Mouse (Mus musculus) liver, embryonic 13.5 days (tissue): ENCODE data around the gene Rae1. TPM values are rescaled to one million over a fixed set of nuclear protein-coding genes. Genes with fewer than 3 reads are reported as not detected.

Experiments used
- ATAC-seq: fragments of 200-750 bp; cut with Nextera tagmentation; 2 replicates; pipeline ENCODE4 v1.8.0; 2017; ENCODE audit warnings: low read depth, mild to moderate bottlenecking, moderate number of reproducible peaks, moderate library complexity
- DNase-seq: peaks from one replicate; pipeline ENCODE4 v3.0.0; 2022
- H3K27ac ChIP-seq: fragments of 300-500 bp; sonication (generic); 2 replicates; pipeline ENCODE4 v1.5.1; 2015; ENCODE audit warnings: moderate library complexity, mild to moderate bottlenecking, inconsistent platforms
- H3K27me3 ChIP-seq: fragments of 300-500 bp; sonication (generic); 2 replicates; pipeline ENCODE4 v1.6.1; 2015; ENCODE audit warnings: mild to moderate bottlenecking, inconsistent platforms
- H3K36me3 ChIP-seq: fragments of 300-500 bp; sonication (generic); 2 replicates; pipeline ENCODE4 v1.6.1; 2015; ENCODE audit warnings: mild to moderate bottlenecking, inconsistent platforms
- H3K4me1 ChIP-seq: fragments of 300-500 bp; sonication (generic); replicated peaks from 2 replicates; pipeline ENCODE4 v1.6.1; 2015; ENCODE audit warnings: inconsistent platforms
- H3K4me2 ChIP-seq: fragments of 300-500 bp; sonication (generic); 2 replicates; pipeline ENCODE4 v1.6.1; 2015; ENCODE audit warnings: inconsistent platforms, mild to moderate bottlenecking, moderate library complexity
- H3K4me3 ChIP-seq: fragments of 300-500 bp; sonication (generic); replicated peaks from 2 replicates; pipeline ENCODE4 v1.5.1; 2015; ENCODE audit warnings: mild to moderate bottlenecking, inconsistent platforms
- H3K9ac ChIP-seq: fragments of 300-500 bp; sonication (generic); 2 replicates; pipeline ENCODE4 v1.6.1; 2015; ENCODE audit warnings: mild to moderate bottlenecking, inconsistent platforms
- H3K9me3 ChIP-seq: fragments of 300-500 bp; sonication (generic); replicated peaks from 2 replicates; pipeline ENCODE4 v1.6.1; 2016; ENCODE audit warnings: inconsistent platforms
- WGBS: fragments of 180-500 bp; shearing (Covaris S2); methylation state at CpG from one replicate; pipeline ENCODE4 v1.1.7; 2015; ENCODE audit not compliant: insufficient replicate concordance; 5-methylcytosine and 5-hydroxymethylcytosine counted together
- polyA plus RNA-seq: library from polyadenylated mRNA; unstranded; fragments of >200 nt; fragmentation: Nextera tagmentation; extraction: Ambion mirVana; gene quantifications from 2 replicates; pipeline ENCODE4 v1.2.1, GENCODE M21; 2015

Gene Rae1
- polyA plus RNA-seq, 1 experiment from 2014 or later = 96.8 TPM

DNA sequence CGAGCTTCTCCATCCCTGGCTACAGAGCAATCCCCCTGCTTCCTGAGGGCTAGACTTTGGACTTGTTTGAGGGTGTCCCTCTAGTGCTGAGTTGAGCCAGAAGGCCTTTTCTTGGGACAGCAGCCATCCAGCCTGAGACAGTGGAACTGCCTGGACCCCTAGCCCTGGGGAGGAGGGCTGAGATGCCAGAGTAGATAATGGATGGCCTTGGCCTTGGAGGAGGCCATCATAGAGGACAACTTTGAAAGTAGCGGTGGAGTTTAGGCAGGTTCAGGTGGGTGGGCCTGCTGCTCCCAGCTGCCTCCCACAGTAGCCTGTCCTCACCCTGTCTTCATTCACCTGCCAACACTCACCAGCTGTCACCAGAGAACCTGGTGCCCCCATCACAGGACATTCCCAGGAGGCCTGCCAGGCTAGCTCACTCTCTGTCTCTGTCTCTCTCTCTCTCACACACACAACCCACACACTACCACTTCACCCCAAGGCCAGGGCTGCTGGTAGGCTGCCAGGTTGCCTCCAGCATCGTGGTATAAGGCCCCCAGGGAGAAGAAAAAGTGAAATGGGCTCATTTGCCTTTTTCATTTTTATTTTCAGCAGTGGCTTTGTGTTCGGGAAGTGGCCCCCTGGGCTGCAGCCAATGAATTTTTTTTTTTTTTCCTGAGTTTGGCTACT is 28.0 kb downstream of the Rae1 start:
- peaks cover 100% of the 10 kb centered on the region for H3K4me1 ChIP-seq
- peak overlapping the region; percentile 98 for H3K9ac ChIP-seq
- H3K9me3 ChIP-seq = no peaks in the 10 kb centered on the region
- peak overlapping the region; percentile 97 for H3K4me3 ChIP-seq
- peak overlapping the region; percentile 79 for H3K4me2 ChIP-seq
- WGBS = 77% methylated on average over 4 of the region's 4 CpGs
- H3K27me3 ChIP-seq = no peaks in the 10 kb centered on the region
- peak overlapping the region; percentile 100 for H3K27ac ChIP-seq
- H3K36me3 ChIP-seq = peaks cover 100% of the 10 kb centered on the region
- no peak for DNase-seq
- ATAC-seq = no peak

DNA sequence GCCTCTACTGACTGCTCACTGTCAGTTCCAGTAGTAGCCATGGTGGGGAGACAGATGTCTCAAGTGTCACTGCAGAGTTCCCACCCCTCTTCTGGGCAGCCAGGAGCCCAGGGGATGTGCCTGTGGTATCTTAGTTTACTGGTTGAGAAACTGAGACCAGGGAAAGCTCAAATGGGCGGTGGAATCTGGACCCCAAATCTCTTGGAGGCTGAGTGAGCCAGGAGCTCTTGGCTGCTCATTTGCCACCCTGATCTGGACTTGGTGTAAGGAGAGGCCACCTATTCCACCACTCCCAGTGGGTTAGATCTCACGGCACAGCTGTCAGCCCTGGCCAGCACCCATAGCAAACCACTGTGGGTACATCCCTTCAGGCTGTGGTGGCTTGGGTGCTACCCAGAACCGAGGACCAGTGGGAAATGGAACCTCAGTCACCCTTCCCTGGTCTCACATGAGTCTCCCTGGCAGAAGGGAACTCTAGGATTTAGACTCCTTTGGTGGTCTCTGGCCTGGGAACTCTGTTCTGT is 28.7 kb downstream of the Rae1 start:
- H3K4me1 ChIP-seq = peaks cover 100% of the 10 kb centered on the region
- DNase-seq = no peak
- H3K27ac ChIP-seq = peak overlapping the region; percentile 100
- no peaks in the 10 kb centered on the region for H3K27me3 ChIP-seq
- no peak for ATAC-seq
- WGBS = 87% methylated on average over 3 of the region's 3 CpGs
- peak overlapping the region; percentile 98 for H3K9ac ChIP-seq
- peak overlapping the region; percentile 79 for H3K4me2 ChIP-seq
- H3K9me3 ChIP-seq = no peaks in the 10 kb centered on the region
- H3K4me3 ChIP-seq = peak overlapping the region; percentile 97
- peaks cover 100% of the 10 kb centered on the region for H3K36me3 ChIP-seq

DNA sequence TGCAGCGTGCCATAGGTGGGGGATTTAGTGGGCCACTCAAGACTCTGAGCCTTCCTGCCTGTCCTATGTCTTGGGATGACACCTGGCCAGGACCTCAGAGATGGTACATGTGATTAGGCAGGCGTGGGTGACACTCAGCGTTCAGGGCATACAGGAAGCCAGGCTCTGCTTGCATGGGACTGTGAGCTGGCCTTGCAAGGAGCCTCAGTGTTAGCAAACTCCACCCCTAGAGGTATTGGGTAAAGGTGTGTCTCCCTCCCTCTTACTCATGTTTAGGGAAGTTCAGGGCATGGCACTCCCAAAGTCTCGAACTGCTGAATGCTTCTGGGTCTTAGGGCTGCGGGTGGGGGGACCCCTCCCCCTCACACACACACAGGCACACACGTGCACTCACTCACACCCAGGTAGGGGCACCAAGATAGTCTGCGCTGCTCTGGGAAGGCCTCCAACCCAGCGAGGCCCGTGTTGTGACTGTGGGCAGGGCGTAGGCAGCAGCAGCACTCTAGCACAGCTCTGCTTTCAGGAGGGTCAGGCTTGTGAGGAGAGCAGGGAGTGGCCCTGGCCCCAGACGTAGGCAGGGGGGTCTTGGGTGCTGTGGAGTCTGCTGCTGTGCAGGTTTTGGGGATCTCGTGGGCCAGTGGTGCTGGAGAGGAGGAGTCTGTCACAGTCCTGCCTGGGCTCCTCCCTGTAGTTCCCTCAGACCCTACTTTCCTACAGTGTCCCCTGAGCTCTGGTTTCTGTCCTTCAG is 30.8 kb downstream of the Rae1 start:
- Histone ChIP-seq H3K9ac (peak overlapping the region; percentile 98), H3K4me3 (peak overlapping the region; percentile 97), H3K27me3 (no peaks in the 10 kb centered on the region), H3K9me3 (no peaks in the 10 kb centered on the region), H3K27ac (peak overlapping the region; percentile 100), H3K4me2 (peak overlapping the region; percentile 79), H3K4me1 (peaks cover 100% of the 10 kb centered on the region), H3K36me3 (peaks cover 100% of the 10 kb centered on the region)
- WGBS = 59% methylated on average over 12 of the region's 12 CpGs
- DNase-seq (no peak), ATAC-seq (no peak)

DNA sequence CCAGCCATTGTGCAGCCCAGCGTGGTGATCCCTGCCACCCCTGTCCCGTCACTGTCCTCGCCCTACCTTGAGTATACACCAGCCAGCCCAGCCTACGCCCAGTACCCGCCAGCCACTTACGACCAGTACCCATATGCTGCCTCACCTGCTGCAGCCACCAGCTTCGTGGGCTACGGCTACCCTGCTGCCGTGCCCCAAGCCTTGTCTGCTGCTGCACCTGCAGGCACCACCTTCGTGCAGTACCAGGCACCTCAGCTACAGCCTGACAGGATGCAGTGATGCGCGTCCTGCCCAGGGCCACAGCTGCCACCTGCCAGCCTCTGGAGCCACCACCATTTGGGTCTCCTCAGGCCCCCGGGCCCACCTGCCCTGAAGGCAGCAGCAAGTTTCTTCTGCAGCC is 33.6 kb downstream of the Rae1 start:
- Histone ChIP-seq H3K27ac (peak overlapping the region; percentile 100), H3K4me1 (peaks cover 100% of the 10 kb centered on the region), H3K36me3 (peaks cover 86% of the 10 kb centered on the region), H3K9ac (peak overlapping the region; percentile 98), H3K4me2 (peak overlapping the region; percentile 79), H3K27me3 (no peaks in the 10 kb centered on the region), H3K4me3 (peak overlapping the region; percentile 97), H3K9me3 (no peaks in the 10 kb centered on the region)
- no peak for DNase-seq
- no peak for ATAC-seq
- WGBS = 85% methylated on average over 13 of the region's 13 CpGs

DNA sequence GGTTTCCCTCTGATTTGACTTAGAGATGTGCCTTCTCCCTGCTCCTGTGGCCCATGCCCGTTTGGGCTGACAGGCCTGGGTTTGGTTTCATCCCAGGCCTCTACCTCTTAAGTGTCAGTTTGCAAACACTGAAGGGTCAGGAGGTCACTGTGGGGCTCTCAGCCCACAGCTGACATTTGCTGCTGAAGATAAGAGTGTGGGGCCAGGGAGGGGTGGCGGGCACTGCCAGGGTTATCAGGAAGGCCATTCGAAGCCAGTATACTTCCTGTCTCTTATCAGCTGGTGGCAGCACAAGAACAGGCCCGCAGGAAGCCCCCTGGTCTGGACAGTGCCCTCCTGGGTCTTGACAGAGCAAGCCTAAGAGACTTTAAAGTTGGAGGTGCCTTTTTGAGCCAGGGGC is 35.1 kb downstream of the Rae1 start:
- WGBS = 3% methylated on average over 4 of the region's 4 CpGs
- ATAC-seq (peak; percentile 56), DNase-seq (peak; percentile 91)
- peak overlapping the region; percentile 97 for H3K4me3 ChIP-seq
- no peaks in the 10 kb centered on the region for H3K9me3 ChIP-seq
- H3K27me3 ChIP-seq = no peaks in the 10 kb centered on the region
- H3K4me1 ChIP-seq = peaks cover 100% of the 10 kb centered on the region
- peak overlapping the region; percentile 79 for H3K4me2 ChIP-seq
- H3K27ac ChIP-seq = peak overlapping the region; percentile 100
- peak overlapping the region; percentile 98 for H3K9ac ChIP-seq
- peaks cover 79% of the 10 kb centered on the region for H3K36me3 ChIP-seq

DNA sequence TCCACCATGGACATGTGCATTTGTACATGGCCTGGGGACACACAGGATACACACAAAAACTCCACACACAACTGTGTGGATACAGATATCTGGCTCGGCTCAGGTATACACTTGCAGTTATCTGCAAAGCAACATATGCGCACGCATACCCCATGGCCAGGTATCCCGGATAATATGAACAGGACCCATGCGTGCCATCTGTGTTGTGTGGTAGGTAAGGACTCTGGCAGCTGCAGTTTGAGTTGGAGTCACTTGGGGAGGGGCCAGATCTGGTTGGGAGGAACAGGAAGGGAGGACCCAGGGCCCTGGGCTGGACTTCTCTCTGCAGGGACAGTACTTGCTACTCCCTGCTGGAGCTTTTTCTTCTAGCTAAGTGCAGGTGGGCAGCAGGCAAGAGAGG is 35.7 kb downstream of the Rae1 start:
- peak overlapping the region; percentile 98 for H3K9ac ChIP-seq
- peak; percentile 61 for DNase-seq
- H3K4me3 ChIP-seq = peak overlapping the region; percentile 32
- no peaks in the 10 kb centered on the region for H3K27me3 ChIP-seq
- no peaks in the 10 kb centered on the region for H3K9me3 ChIP-seq
- peaks cover 100% of the 10 kb centered on the region for H3K4me1 ChIP-seq
- 36% methylated on average over 5 of the region's 5 CpGs for WGBS
- H3K27ac ChIP-seq = peak overlapping the region; percentile 100
- H3K4me2 ChIP-seq = peak overlapping the region; percentile 79
- no peak for ATAC-seq
- peaks cover 75% of the 10 kb centered on the region for H3K36me3 ChIP-seq

DNA sequence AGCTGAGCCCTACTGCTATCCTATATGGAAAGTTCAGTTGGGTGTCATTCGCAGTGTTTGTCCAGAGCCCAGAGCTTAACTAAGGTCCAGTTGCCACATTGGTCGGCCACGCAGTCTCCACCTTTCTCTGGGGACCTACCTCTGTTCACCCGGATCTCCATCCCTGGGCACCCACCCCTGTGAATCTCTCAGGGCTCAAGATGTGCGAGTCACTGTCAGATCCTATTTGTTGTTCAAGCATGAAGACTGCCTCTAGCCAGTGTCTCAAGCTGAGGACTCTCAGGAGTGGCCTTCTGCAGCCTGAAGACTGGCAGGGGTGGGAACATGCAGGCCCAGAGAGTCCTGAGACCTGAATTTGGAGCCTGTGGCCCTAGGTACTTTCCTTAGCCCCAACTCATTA is 36.1 kb downstream of the Rae1 start:
- WGBS = 60% methylated on average over 5 of the region's 5 CpGs
- ATAC-seq (no peak), DNase-seq (no peak)
- H3K9me3 ChIP-seq = no peaks in the 10 kb centered on the region
- H3K4me3 ChIP-seq = peak overlapping the region; percentile 32
- peak overlapping the region; percentile 98 for H3K9ac ChIP-seq
- peak overlapping the region; percentile 100 for H3K27ac ChIP-seq
- peaks cover 71% of the 10 kb centered on the region for H3K36me3 ChIP-seq
- no peaks in the 10 kb centered on the region for H3K27me3 ChIP-seq
- H3K4me1 ChIP-seq = peaks cover 100% of the 10 kb centered on the region
- peak overlapping the region; percentile 79 for H3K4me2 ChIP-seq

DNA sequence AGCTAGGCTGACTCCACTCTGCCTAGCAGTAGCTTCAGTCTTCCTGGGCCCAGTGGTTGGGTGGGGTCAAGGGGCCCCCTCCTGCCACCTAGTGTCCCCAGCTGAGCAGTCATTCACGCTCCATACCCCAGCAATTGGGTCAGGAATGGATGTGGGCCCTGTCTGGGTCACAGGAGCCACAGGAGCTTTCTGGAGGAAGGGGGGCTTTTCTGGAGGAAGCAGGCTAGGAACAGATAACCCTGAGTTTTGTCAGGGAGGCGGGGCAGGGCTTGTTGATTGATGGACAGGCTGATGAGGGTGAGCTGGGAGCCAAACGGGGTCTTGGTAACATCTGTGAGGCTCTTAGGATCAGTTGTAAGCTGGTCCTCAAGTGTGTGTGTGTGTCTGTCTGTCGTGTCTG is 36.7 kb downstream of the Rae1 start:
- 0 out of 2 replicates have a peak, but pooled peaks have one; percentile 1 for ATAC-seq

DNA sequence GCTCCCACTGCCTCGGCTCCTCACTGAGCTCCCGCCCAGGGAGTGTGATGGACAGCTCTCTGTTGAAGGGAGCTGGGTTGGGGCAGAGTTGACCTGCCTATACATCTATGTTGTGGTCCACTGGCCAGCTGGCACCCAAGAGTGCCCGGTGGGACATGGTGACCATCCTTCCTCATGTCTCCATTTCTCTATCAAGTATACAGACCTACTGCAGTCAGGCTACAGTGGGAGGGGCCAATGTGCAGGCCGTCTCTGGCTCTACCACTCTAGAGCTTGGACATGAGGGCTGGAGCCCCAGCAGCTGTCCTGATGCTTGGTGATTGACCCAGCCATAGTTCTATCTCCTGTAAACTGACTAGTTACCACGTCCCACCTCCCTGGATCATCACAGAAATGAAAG is 37.4 kb downstream of the Rae1 start:
- no peaks in the 10 kb centered on the region for H3K27me3 ChIP-seq
- peaks cover 100% of the 10 kb centered on the region for H3K4me1 ChIP-seq
- H3K36me3 ChIP-seq = peaks cover 58% of the 10 kb centered on the region
- 37% methylated on average over 5 of the region's 5 CpGs for WGBS
- peak overlapping the region; percentile 100 for H3K27ac ChIP-seq
- H3K9ac ChIP-seq = peak overlapping the region; percentile 98
- no peaks in the 10 kb centered on the region for H3K9me3 ChIP-seq
- peak overlapping the region; percentile 79 for H3K4me2 ChIP-seq
- ATAC-seq (no peak), DNase-seq (peak; percentile 60)
- H3K4me3 ChIP-seq = peak overlapping the region; percentile 43

More for the DNA sequence above, 36.7 kb downstream of the Rae1 start:
- peak; percentile 66 for DNase-seq
- Histone ChIP-seq H3K27ac (peak overlapping the region; percentile 100), H3K9me3 (no peaks in the 10 kb centered on the region), H3K4me1 (peaks cover 100% of the 10 kb centered on the region), H3K9ac (peak overlapping the region; percentile 98), H3K4me2 (peak overlapping the region; percentile 79), H3K4me3 (peak overlapping the region; percentile 32), H3K27me3 (no peaks in the 10 kb centered on the region), H3K36me3 (peaks cover 66% of the 10 kb centered on the region)
- 8% methylated on average over 4 of the region's 4 CpGs for WGBS

DNA sequence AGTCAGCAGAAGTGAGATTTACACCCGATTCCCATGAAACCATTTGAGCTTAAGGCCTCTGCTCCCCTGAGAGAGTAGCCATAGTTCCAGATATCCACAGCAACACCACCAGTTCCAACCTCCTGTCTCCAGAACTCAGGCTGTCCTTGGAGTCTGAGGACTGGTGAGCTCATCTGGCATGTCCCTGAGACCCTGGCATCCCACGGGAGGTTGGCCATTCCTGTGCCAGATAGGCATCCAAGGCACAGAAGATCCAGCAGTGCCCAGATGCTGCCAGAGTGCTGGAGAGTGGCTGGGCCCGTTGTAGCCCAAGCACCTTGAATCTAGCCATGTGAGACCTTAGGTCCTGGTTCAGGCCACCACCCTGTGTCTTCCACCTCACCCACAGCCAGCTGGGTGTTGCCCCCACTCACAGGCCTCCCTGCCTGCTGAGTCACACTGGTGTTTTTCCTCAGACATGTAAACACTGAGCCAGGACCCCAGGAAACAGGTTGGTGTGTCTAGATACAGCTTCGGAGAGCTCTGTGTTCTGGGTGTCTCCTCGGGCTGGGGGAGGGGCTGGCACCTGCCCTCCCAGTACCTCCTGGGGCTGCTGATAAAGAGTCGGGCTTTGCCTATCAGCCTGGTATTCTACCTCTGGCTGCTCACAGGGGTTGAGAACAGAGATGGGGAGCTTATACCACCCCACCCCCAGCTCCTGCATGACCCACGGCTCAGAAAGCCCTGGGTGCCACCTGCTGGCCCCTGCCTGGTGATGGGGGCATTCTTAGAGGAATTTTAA is 38.1 kb downstream of the Rae1 start:
- ATAC-seq (peak; percentile 85), DNase-seq (peak; percentile 96)
- peaks cover 52% of the 10 kb centered on the region for H3K36me3 ChIP-seq
- peaks cover 100% of the 10 kb centered on the region for H3K4me1 ChIP-seq
- H3K27ac ChIP-seq = peak overlapping the region; percentile 100
- H3K27me3 ChIP-seq = no peaks in the 10 kb centered on the region
- H3K9me3 ChIP-seq = no peaks in the 10 kb centered on the region
- WGBS = 21% methylated on average over 7 of the region's 7 CpGs
- H3K9ac ChIP-seq = peak overlapping the region; percentile 98
- H3K4me3 ChIP-seq = peak overlapping the region; percentile 43
- peak overlapping the region; percentile 79 for H3K4me2 ChIP-seq

DNA sequence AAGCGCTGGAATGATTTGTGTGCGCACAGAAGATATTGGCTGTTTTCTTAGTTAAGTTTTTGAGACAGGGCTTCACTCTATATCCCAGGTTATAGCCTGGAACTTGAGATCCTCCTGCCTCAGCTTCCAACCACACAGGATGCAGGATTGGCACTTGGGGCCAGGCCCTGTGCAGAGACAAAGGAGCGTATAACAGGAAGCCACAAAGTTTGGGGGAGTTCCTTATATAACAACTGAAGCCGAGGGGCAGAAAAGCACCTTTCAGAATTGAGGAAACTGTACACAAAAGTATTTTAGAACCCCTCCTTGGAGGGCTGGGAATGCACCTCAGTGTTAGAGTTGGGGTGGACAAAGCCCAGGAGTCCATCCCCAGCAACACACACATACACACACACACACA is 39.1 kb downstream of the Rae1 start:
- DNase-seq (no peak), ATAC-seq (no peak)
- Histone ChIP-seq H3K36me3 (peaks cover 41% of the 10 kb centered on the region), H3K9me3 (no peaks in the 10 kb centered on the region), H3K27me3 (no peaks in the 10 kb centered on the region), H3K4me3 (peak overlapping the region; percentile 27; the same call in 1 of the 2 replicates), H3K4me1 (peaks cover 100% of the 10 kb centered on the region), H3K27ac (peak overlapping the region; percentile 100), H3K4me2 (peak overlapping the region; percentile 59), H3K9ac (peak overlapping the region; percentile 67)
- WGBS = 70% methylated on average over 4 of the region's 4 CpGs
